Mouse (Mus musculus) forebrain, embryonic 12.5 days (tissue): ENCODE measurements around the gene Ucp3. TPM values are rescaled to one million over a fixed set of nuclear protein-coding genes. Genes with fewer than 3 reads are reported as not detected.

Experiments used
- ATAC-seq: fragments of 200-750 bp; cut with Nextera tagmentation; 2 replicates; pipeline ENCODE4 v1.8.0; 2017; ENCODE audit warnings: moderate TSS enrichment; ENCODE audit not compliant: low FRiP score
- H3K27ac ChIP-seq: fragments of 300-500 bp; sonication (generic); 2 replicates; pipeline ENCODE4 v1.5.1; 2016; ENCODE audit warnings: mild to moderate bottlenecking
- H3K27me3 ChIP-seq: fragments of 300-500 bp; sonication (generic); 2 replicates; pipeline ENCODE4 v1.6.1; 2016; ENCODE audit warnings: mild to moderate bottlenecking
- H3K36me3 ChIP-seq: fragments of 300-500 bp; sonication (generic); replicated peaks from 2 replicates; pipeline ENCODE4 v1.6.1; 2016; ENCODE audit warnings: mild to moderate bottlenecking
- H3K4me1 ChIP-seq: fragments of 300-500 bp; sonication (generic); 2 replicates; pipeline ENCODE4 v1.6.1; 2016
- H3K4me2 ChIP-seq: fragments of 300-500 bp; sonication (generic); 2 replicates; pipeline ENCODE4 v1.6.1; 2016; ENCODE audit warnings: mild to moderate bottlenecking, moderate library complexity
- H3K4me3 ChIP-seq: fragments of 300-500 bp; sonication (generic); replicated peaks from 2 replicates; pipeline ENCODE4 v1.5.1; 2016; ENCODE audit warnings: mild to moderate bottlenecking
- H3K9ac ChIP-seq: fragments of 300-500 bp; sonication (generic); 2 replicates; pipeline ENCODE4 v1.6.1; 2016; ENCODE audit warnings: mild to moderate bottlenecking
- H3K9me3 ChIP-seq: fragments of 300-500 bp; sonication (generic); 2 replicates; pipeline ENCODE4 v1.6.1; 2016
- WGBS: fragments of 180-500 bp; shearing (Covaris S2); methylation state at CpG from one replicate; pipeline ENCODE4 v1.1.7; 2016; 5-methylcytosine and 5-hydroxymethylcytosine counted together
- polyA plus RNA-seq: library from polyadenylated mRNA; unstranded; fragments of >200 nt; fragmentation: Nextera tagmentation; extraction: Ambion mirVana; gene quantifications from 2 replicates; pipeline ENCODE4 v1.2.1, GENCODE M21; 2016

Ucp3 gene
- polyA plus RNA-seq, 1 experiment from 2014 or later: not detected

GRCm38 (mm10) chr7:100463194-100463593 is 9.6 kb upstream of the Ucp3 start:
- H3K27me3 ChIP-seq: no peaks in the 10 kb centered on the region
- no peak overlapping the region for H3K9ac ChIP-seq
- 91% methylated on average over 9 of the region's 9 CpGs for WGBS
- H3K9me3 ChIP-seq: no peaks in the 10 kb centered on the region
- H3K4me1 ChIP-seq: no peaks in the 10 kb centered on the region
- no peak overlapping the region for H3K4me2 ChIP-seq
- no peak for ATAC-seq
- no peak overlapping the region for H3K4me3 ChIP-seq
- H3K36me3 ChIP-seq: peaks cover 68% of the 10 kb centered on the region
- no peak overlapping the region for H3K27ac ChIP-seq

DNA sequence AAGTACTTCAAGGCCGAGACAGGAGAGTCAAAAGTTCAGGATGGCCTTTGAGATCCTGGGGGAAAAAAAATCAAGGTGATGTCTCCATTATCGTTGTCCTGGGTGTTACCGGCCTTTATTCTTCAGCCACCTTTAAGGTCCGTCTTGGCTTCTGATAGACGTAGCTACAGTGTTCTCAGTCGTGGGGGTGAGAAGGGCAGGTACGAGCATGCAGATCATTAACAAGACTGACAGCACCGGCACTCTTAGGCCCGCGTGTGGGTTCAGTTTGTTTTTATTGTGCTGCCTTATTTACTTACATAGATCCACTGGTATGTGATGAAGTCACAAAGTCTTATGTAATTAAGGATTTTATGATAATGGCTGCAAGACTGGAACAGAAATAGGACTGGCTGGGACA is 9.0 kb upstream of the Ucp3 start:
- H3K36me3 ChIP-seq: peaks cover 70% of the 10 kb centered on the region
- 93% methylated on average over 10 of the region's 10 CpGs for WGBS
- no peak for ATAC-seq

DNA sequence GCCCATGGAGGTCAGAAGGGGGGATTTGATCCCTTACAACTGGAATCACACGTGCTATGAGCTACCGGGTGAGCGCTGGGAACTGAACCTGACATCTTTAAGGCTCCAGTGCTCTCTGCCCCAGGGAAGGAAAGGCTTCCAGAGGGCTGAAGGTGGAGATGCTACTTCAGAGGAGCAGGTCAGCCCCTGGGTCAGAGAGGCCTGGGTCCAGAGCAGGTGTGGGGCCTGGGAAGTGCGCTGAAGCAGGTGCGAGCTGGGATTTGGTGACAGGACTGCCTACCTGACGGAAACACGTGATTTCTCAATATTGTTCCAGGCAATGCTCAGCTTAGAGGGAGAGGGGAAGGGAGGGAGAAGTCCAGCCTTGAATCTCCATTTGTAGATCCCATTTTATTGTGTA is 8.5 kb upstream of the Ucp3 start:
- no peak overlapping the region for H3K4me2 ChIP-seq
- no peak overlapping the region for H3K4me3 ChIP-seq
- peaks cover 71% of the 10 kb centered on the region for H3K36me3 ChIP-seq
- 95% methylated on average over 7 of the region's 7 CpGs for WGBS
- no peak overlapping the region for H3K9ac ChIP-seq
- H3K27me3 ChIP-seq: no peaks in the 10 kb centered on the region
- no peak overlapping the region for H3K27ac ChIP-seq
- H3K4me1 ChIP-seq: no peaks in the 10 kb centered on the region
- no peaks in the 10 kb centered on the region for H3K9me3 ChIP-seq
- no peak for ATAC-seq

More for the DNA sequence above, 9.0 kb upstream of the Ucp3 start:
- H3K4me1 ChIP-seq: no peaks in the 10 kb centered on the region
- H3K9ac ChIP-seq: no peak overlapping the region
- no peak overlapping the region for H3K27ac ChIP-seq
- no peak overlapping the region for H3K4me2 ChIP-seq
- no peak overlapping the region for H3K4me3 ChIP-seq
- no peaks in the 10 kb centered on the region for H3K9me3 ChIP-seq
- no peaks in the 10 kb centered on the region for H3K27me3 ChIP-seq

- H3K27ac ChIP-seq: no peak overlapping the region
- ATAC-seq: no peak
- no peaks in the 10 kb centered on the region for H3K9me3 ChIP-seq
- WGBS: 89% methylated on average over 4 of the region's 4 CpGs
- peaks cover 67% of the 10 kb centered on the region for H3K36me3 ChIP-seq
- H3K4me2 ChIP-seq: no peak overlapping the region
- H3K27me3 ChIP-seq: no peaks in the 10 kb centered on the region
- no peaks in the 10 kb centered on the region for H3K4me1 ChIP-seq
- no peak overlapping the region for H3K9ac ChIP-seq
- no peak overlapping the region for H3K4me3 ChIP-seq
Measured at GRCm38 (mm10) chr7:100465248-100465647, 7.5 kb upstream of the Ucp3 start.

DNA sequence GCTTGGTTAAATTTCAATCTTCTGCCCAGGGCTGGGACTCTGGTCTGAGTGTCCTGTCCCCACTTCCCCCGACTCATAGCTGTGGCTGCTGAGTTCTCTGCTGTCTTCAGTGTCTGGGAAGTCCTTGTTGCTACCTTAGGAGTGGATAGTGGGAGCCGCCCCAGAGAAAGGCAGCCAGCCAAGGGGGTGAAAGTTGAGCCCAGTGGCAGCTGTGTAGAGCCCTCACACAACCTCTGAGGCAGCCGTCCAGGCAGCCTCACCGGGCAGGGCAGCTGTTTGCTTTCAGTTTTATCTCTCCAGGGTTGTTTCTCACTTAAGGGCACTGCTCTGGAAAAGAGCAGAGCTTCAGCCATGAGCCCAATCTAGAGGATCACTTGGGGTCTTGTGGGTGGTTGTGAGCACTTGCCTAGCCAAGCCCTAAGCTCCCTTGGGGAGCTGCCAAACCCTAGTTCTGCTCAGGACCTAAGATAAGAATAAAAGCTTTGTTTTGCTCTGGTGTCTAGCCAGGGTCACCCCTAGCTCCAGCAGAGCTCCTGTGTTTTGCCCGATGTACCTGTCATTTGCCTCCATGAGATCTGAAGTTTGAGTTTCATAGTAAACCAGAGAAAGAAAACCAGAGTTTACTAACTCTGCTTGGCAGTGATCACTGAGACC is 7.0 kb upstream of the Ucp3 start:
- H3K9ac ChIP-seq: no peak overlapping the region
- H3K9me3 ChIP-seq: no peaks in the 10 kb centered on the region
- H3K4me3 ChIP-seq: no peak overlapping the region
- H3K4me2 ChIP-seq: no peak overlapping the region
- no peak for ATAC-seq
- H3K27me3 ChIP-seq: no peaks in the 10 kb centered on the region
- WGBS: 89% methylated on average over 5 of the region's 5 CpGs
- peaks cover 65% of the 10 kb centered on the region for H3K36me3 ChIP-seq
- no peaks in the 10 kb centered on the region for H3K4me1 ChIP-seq
- H3K27ac ChIP-seq: no peak overlapping the region

GRCm38 (mm10) chr7:100466781-100467510 is 5.8 kb upstream of the Ucp3 start:
- Histone ChIP-seq H3K36me3 (peaks cover 55% of the 10 kb centered on the region), H3K27me3 (no peaks in the 10 kb centered on the region), H3K4me1 (no peaks in the 10 kb centered on the region), H3K27ac (no peak overlapping the region), H3K9me3 (no peaks in the 10 kb centered on the region), H3K9ac (no peak overlapping the region), H3K4me3 (no peak overlapping the region), H3K4me2 (no peak overlapping the region)
- 87% methylated on average over 11 of the region's 11 CpGs for WGBS
- no peak for ATAC-seq

GRCm38 (mm10) chr7:100468761-100469160 is 4.0 kb upstream of the Ucp3 start:
- no peak for ATAC-seq
- Histone ChIP-seq H3K27ac (no peak overlapping the region), H3K36me3 (peaks cover 48% of the 10 kb centered on the region), H3K9ac (no peak overlapping the region), H3K27me3 (no peaks in the 10 kb centered on the region), H3K4me2 (no peak overlapping the region), H3K9me3 (no peaks in the 10 kb centered on the region), H3K4me3 (no peak overlapping the region), H3K4me1 (no peaks in the 10 kb centered on the region)
- WGBS: 89% methylated on average over 6 of the region's 6 CpGs

GRCm38 (mm10) chr7:100469502-100469901 is 3.3 kb upstream of the Ucp3 start:
- Histone ChIP-seq H3K9me3 (no peaks in the 10 kb centered on the region), H3K9ac (no peak overlapping the region), H3K4me3 (no peak overlapping the region), H3K4me1 (no peaks in the 10 kb centered on the region), H3K36me3 (peaks cover 42% of the 10 kb centered on the region), H3K27ac (no peak overlapping the region), H3K4me2 (no peak overlapping the region), H3K27me3 (no peaks in the 10 kb centered on the region)
- no peak for ATAC-seq
- 85% methylated on average over 1 of the region's 1 CpGs for WGBS

GRCm38 (mm10) chr7:100470796-100471406 is 1.9 kb upstream of the Ucp3 start:
- H3K27ac ChIP-seq: no peak overlapping the region
- peaks cover 32% of the 10 kb centered on the region for H3K36me3 ChIP-seq
- no peak for ATAC-seq
- H3K9me3 ChIP-seq: no peaks in the 10 kb centered on the region
- no peak overlapping the region for H3K4me2 ChIP-seq
- H3K27me3 ChIP-seq: no peaks in the 10 kb centered on the region
- H3K4me1 ChIP-seq: no peaks in the 10 kb centered on the region
- no peak overlapping the region for H3K4me3 ChIP-seq
- no peak overlapping the region for H3K9ac ChIP-seq
- 91% methylated on average over 11 of the region's 11 CpGs for WGBS

- no peak for ATAC-seq
- H3K27me3 ChIP-seq: no peaks in the 10 kb centered on the region
- H3K4me2 ChIP-seq: no peak overlapping the region
- H3K27ac ChIP-seq: no peak overlapping the region
- WGBS: 100% methylated on average over 1 of the region's 1 CpGs
- H3K36me3 ChIP-seq: peaks cover 29% of the 10 kb centered on the region
- H3K4me1 ChIP-seq: no peaks in the 10 kb centered on the region
- H3K9ac ChIP-seq: no peak overlapping the region
- H3K9me3 ChIP-seq: no peaks in the 10 kb centered on the region
- H3K4me3 ChIP-seq: no peak overlapping the region
Measured at GRCm38 (mm10) chr7:100471407-100471797, 1.4 kb upstream of the Ucp3 start.

DNA sequence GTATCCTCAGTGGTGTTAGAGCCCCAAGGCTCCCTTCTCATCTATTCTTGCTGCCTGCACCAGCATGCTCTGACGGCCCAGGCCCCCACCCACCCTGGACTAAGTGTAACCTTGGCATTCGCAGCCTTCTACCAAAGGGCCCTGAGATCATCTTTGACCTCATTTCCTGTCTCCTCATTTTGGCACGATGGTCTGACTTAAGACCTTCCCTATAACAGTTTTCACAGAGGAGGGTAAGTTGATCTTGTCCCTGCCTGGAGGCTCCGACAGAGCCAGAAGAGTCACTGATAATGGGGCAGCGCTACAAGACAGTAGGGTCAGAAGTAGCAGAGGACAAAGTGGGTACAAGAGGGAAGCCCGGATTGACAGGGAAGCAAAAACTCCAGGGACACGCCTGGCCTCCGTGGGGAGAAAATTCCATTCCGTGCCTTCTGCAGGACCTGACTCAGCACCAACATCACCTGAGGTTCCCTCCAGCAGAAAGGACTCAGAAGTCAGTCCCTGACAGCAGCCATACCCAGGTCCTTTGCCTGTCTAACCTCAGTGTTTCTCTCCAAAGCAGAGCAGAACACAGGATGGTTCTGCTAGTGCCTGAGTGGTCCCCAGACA is 1.2 kb downstream of the Ucp3 start:
- H3K4me1 ChIP-seq: no peaks in the 10 kb centered on the region
- H3K9me3 ChIP-seq: no peaks in the 10 kb centered on the region
- H3K36me3 ChIP-seq: peaks cover 11% of the 10 kb centered on the region
- ATAC-seq: no peak
- H3K9ac ChIP-seq: no peak overlapping the region
- H3K4me2 ChIP-seq: no peak overlapping the region
- 90% methylated on average over 9 of the region's 9 CpGs for WGBS
- no peak overlapping the region for H3K27ac ChIP-seq
- no peak overlapping the region for H3K4me3 ChIP-seq
- no peaks in the 10 kb centered on the region for H3K27me3 ChIP-seq

DNA sequence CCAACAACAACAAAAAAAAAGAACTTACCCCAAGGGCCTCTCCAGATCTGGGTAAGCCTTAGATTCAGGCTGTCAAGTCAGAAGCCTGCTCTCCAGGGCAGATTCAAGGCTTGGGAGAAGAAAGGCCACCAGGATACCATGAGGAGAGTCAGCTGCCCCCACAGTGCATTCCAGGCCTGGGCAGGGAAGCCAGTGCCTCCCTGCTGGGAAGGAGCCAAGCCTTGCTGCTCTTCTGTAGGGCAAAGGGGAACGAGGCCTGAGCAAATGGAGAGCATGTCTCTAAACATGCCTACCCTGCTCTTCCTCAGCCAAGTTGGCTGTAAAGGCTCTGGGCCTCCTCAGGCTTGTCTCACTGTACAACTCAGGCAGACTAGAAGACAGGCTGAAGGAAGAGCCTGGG is 1.9 kb downstream of the Ucp3 start:
- no peak for ATAC-seq
- Histone ChIP-seq H3K9me3 (no peaks in the 10 kb centered on the region), H3K4me2 (no peak overlapping the region), H3K4me1 (no peaks in the 10 kb centered on the region), H3K27ac (no peak overlapping the region), H3K9ac (no peak overlapping the region), H3K4me3 (no peak overlapping the region), H3K36me3 (peaks cover 4% of the 10 kb centered on the region), H3K27me3 (no peaks in the 10 kb centered on the region)
- 57% methylated on average over 1 of the region's 1 CpGs for WGBS
